Mouse (Mus musculus) limb, embryonic 12.5 days (tissue): ENCODE measurements around the gene Gm45713. TPM values are rescaled to one million over a fixed set of nuclear protein-coding genes. Genes with fewer than 3 reads are reported as not detected.
A peak's percentile ranks its signal among the peaks of the same experiment; 100 is the strongest.
"Not testable (repeated sequence)": the region's sequence is repeated elsewhere in the genome, so short reads cannot be mapped to it uniquely, and the experiment has no call there.

Source experiments
- ATAC-seq: fragments of 200-750 bp; cut with Nextera tagmentation; 2 replicates; pipeline ENCODE4 v1.8.0; 2017; ENCODE audit warnings: low read depth, moderate TSS enrichment; ENCODE audit not compliant: insufficient number of reproducible peaks, insufficient read depth, low FRiP score, low TSS enrichment
- H3K27ac ChIP-seq: fragments of 300-500 bp; sonication (generic); 2 replicates; pipeline ENCODE4 v1.5.1; 2016; ENCODE audit warnings: mild to moderate bottlenecking, moderate library complexity
- H3K27me3 ChIP-seq: fragments of 300-500 bp; sonication (generic); 2 replicates; pipeline ENCODE4 v1.6.1; 2016; ENCODE audit warnings: mild to moderate bottlenecking, moderate library complexity
- H3K36me3 ChIP-seq: fragments of 300-500 bp; sonication (generic); 2 replicates; pipeline ENCODE4 v1.6.1; 2016; ENCODE audit warnings: mild to moderate bottlenecking, moderate library complexity
- H3K4me1 ChIP-seq: fragments of 300-500 bp; sonication (generic); replicated peaks from 2 replicates; pipeline ENCODE4 v1.6.1; 2016
- H3K4me2 ChIP-seq: fragments of 300-500 bp; sonication (generic); 2 replicates; pipeline ENCODE4 v1.6.1; 2016; ENCODE audit warnings: mild to moderate bottlenecking, moderate library complexity
- H3K4me3 ChIP-seq: fragments of 300-500 bp; sonication (generic); replicated peaks from 2 replicates; pipeline ENCODE4 v1.5.1; 2016; ENCODE audit warnings: mild to moderate bottlenecking
- H3K9ac ChIP-seq: fragments of 300-500 bp; sonication (generic); replicated peaks from 2 replicates; pipeline ENCODE4 v1.6.1; 2016; ENCODE audit warnings: mild to moderate bottlenecking, moderate library complexity
- H3K9me3 ChIP-seq: fragments of 300-500 bp; sonication (generic); 2 replicates; pipeline ENCODE4 v1.6.1; 2016; ENCODE audit warnings: mild to moderate bottlenecking, moderate library complexity
- WGBS: fragments of 180-500 bp; shearing (Covaris S2); methylation state at CpG from one replicate; pipeline ENCODE4 v1.1.7; 2016; 5-methylcytosine and 5-hydroxymethylcytosine counted together
- polyA plus RNA-seq: library from polyadenylated mRNA; unstranded; fragments of >200 nt; fragmentation: Nextera tagmentation; extraction: Ambion mirVana; gene quantifications from 2 replicates; pipeline ENCODE4 v1.2.1, GENCODE M21; 2016

Gene Gm45713
- polyA plus RNA-seq, 1 experiment from 2014 or later = not detected

- Histone ChIP-seq H3K4me3 (peak overlapping the region; percentile 73), H3K4me2 (peak overlapping the region; percentile 66), H3K4me1 (peaks cover 40% of the 10 kb centered on the region), H3K27ac (no peak overlapping the region), H3K9ac (peak overlapping the region; percentile 91), H3K9me3 (no peaks in the 10 kb centered on the region), H3K27me3 (no peaks in the 10 kb centered on the region), H3K36me3 (peaks cover 78% of the 10 kb centered on the region)
- no peak for ATAC-seq
- 80% methylated on average over 15 of the region's 15 CpGs for WGBS
Measured at GRCm38 (mm10) chr7:45122561-45123185, 13.4 kb downstream of the Gm45713 start.

- H3K27me3 ChIP-seq = no peaks in the 10 kb centered on the region
- H3K9me3 ChIP-seq = no peaks in the 10 kb centered on the region
- 0 out of 2 replicates have a peak overlapping the region, but pooled peaks have one; percentile 8 for H3K27ac ChIP-seq
- 0 out of 2 replicates have a peak overlapping the region, but pooled peaks have one; percentile 0 for H3K4me3 ChIP-seq
- H3K9ac ChIP-seq = peak overlapping the region; percentile 24; the same call in 1 of the 2 replicates
- no peak for ATAC-seq
- H3K4me1 ChIP-seq = peaks cover 33% of the 10 kb centered on the region
- no peak overlapping the region for H3K4me2 ChIP-seq
- H3K36me3 ChIP-seq = peaks cover 73% of the 10 kb centered on the region
Measured at GRCm38 (mm10) chr7:45121966-45122365, 14.1 kb downstream of the Gm45713 start.

- H3K27ac ChIP-seq = 0 out of 2 replicates have a peak overlapping the region, but pooled peaks have one; percentile 8
- peaks cover 28% of the 10 kb centered on the region for H3K4me1 ChIP-seq
- WGBS = 69% methylated on average over 8 of the region's 8 CpGs
- no peak overlapping the region for H3K4me2 ChIP-seq
- H3K27me3 ChIP-seq = no peaks in the 10 kb centered on the region
- H3K4me3 ChIP-seq = 0 out of 2 replicates have a peak overlapping the region, but pooled peaks have one; percentile 0
- ATAC-seq = no peak
- H3K36me3 ChIP-seq = peaks cover 67% of the 10 kb centered on the region
- H3K9ac ChIP-seq = peak overlapping the region; percentile 24; the same call in 1 of the 2 replicates
- no peaks in the 10 kb centered on the region for H3K9me3 ChIP-seq
Measured at GRCm38 (mm10) chr7:45121404-45121803, 14.6 kb downstream of the Gm45713 start.

- ATAC-seq = no peak
- Histone ChIP-seq H3K36me3 (peaks cover 54% of the 10 kb centered on the region), H3K9ac (no peak overlapping the region), H3K4me2 (no peak overlapping the region), H3K4me1 (peaks cover 14% of the 10 kb centered on the region), H3K27me3 (no peaks in the 10 kb centered on the region), H3K4me3 (no peak overlapping the region), H3K9me3 (no peaks in the 10 kb centered on the region), H3K27ac (no peak overlapping the region)
- 85% methylated on average over 5 of the region's 5 CpGs for WGBS
Measured at GRCm38 (mm10) chr7:45119780-45120709, 16.0 kb downstream of the Gm45713 start.

GRCm38 (mm10) chr7:45118336-45118735, 17.7 kb downstream of the Gm45713 start:
- H3K36me3 ChIP-seq = peaks cover 53% of the 10 kb centered on the region
- peaks cover 13% of the 10 kb centered on the region for H3K4me1 ChIP-seq
- H3K9me3 ChIP-seq = no peaks in the 10 kb centered on the region
- H3K4me2 ChIP-seq = no peak overlapping the region
- no peaks in the 10 kb centered on the region for H3K27me3 ChIP-seq
- no peak overlapping the region for H3K9ac ChIP-seq
- no peak overlapping the region for H3K27ac ChIP-seq
- H3K4me3 ChIP-seq = no peak overlapping the region
- WGBS = 87% methylated on average over 6 of the region's 6 CpGs
- ATAC-seq = no peak

- H3K4me2 ChIP-seq = no peak overlapping the region
- H3K9ac ChIP-seq = no peak overlapping the region; the same call in 1 of the 2 replicates
- no peaks in the 10 kb centered on the region for H3K27me3 ChIP-seq
- ATAC-seq = no peak
- peaks cover 6% of the 10 kb centered on the region for H3K4me1 ChIP-seq
- H3K4me3 ChIP-seq = no peak overlapping the region
- no peaks in the 10 kb centered on the region for H3K9me3 ChIP-seq
- H3K27ac ChIP-seq = peak overlapping the region; percentile 20; the same call in 1 of the 2 replicates
- WGBS = 85% methylated on average over 8 of the region's 8 CpGs
- peaks cover 45% of the 10 kb centered on the region for H3K36me3 ChIP-seq
Measured at GRCm38 (mm10) chr7:45117566-45117965, 18.5 kb downstream of the Gm45713 start.

GRCm38 (mm10) chr7:45113476-45113875, 22.6 kb downstream of the Gm45713 start:
- Histone ChIP-seq H3K27me3 (no peaks in the 10 kb centered on the region), H3K27ac (0 out of 2 replicates have a peak overlapping the region, but pooled peaks have one; percentile 18), H3K4me3 (no peak overlapping the region), H3K4me2 (no peak overlapping the region), H3K36me3 (peaks cover 6% of the 10 kb centered on the region), H3K9ac (no peak overlapping the region), H3K4me1 (no peaks in the 10 kb centered on the region), H3K9me3 (no peaks in the 10 kb centered on the region)
- 70% methylated on average over 2 of the region's 2 CpGs for WGBS
- ATAC-seq = no peak

- no peaks in the 10 kb centered on the region for H3K9me3 ChIP-seq
- WGBS = 59% methylated on average over 3 of the region's 3 CpGs
- no peaks in the 10 kb centered on the region; the same call in 1 of the 2 replicates for H3K36me3 ChIP-seq
- no peaks in the 10 kb centered on the region for H3K27me3 ChIP-seq
- no peak for ATAC-seq
- no peaks in the 10 kb centered on the region for H3K4me1 ChIP-seq
- H3K4me2 ChIP-seq = no peak overlapping the region
- H3K9ac ChIP-seq = no peak overlapping the region
- no peak overlapping the region for H3K27ac ChIP-seq
- H3K4me3 ChIP-seq = no peak overlapping the region
Measured at GRCm38 (mm10) chr7:45112529-45112928, 23.5 kb downstream of the Gm45713 start.

- no peak for ATAC-seq
- no peak overlapping the region for H3K9ac ChIP-seq
- WGBS = 52% methylated on average over 2 of the region's 2 CpGs
- H3K4me3 ChIP-seq = no peak overlapping the region
- no peak overlapping the region for H3K4me2 ChIP-seq
- no peaks in the 10 kb centered on the region for H3K36me3 ChIP-seq
- no peak overlapping the region for H3K27ac ChIP-seq
- no peaks in the 10 kb centered on the region for H3K4me1 ChIP-seq
- no peaks in the 10 kb centered on the region for H3K27me3 ChIP-seq
- H3K9me3 ChIP-seq = no peaks in the 10 kb centered on the region
Measured at GRCm38 (mm10) chr7:45111940-45112339, 24.1 kb downstream of the Gm45713 start.

GRCm38 (mm10) chr7:45110089-45110488, 25.9 kb downstream of the Gm45713 start:
- H3K4me3 ChIP-seq, H3K9ac ChIP-seq, H3K4me1 ChIP-seq, H3K9me3 ChIP-seq, H3K4me2 ChIP-seq, H3K36me3 ChIP-seq, H3K27me3 ChIP-seq, H3K27ac ChIP-seq, ATAC-seq: not testable (repeated sequence)
- WGBS = 85% methylated on average over 4 of the region's 4 CpGs

GRCm38 (mm10) chr7:45107052-45107645, 28.9 kb downstream of the Gm45713 start:
- Histone ChIP-seq H3K4me2 (no peak overlapping the region), H3K36me3 (no peaks in the 10 kb centered on the region), H3K4me3 (no peak overlapping the region), H3K9ac (no peak overlapping the region), H3K4me1 (peaks cover 17% of the 10 kb centered on the region), H3K27ac (no peak overlapping the region), H3K9me3 (no peaks in the 10 kb centered on the region), H3K27me3 (no peaks in the 10 kb centered on the region)
- WGBS = 58% methylated on average over 5 of the region's 5 CpGs
- ATAC-seq = no peak
